Mouse (Mus musculus) left cerebral cortex, postnatal 36 days (tissue): Measurements from ENCODE around the gene Kifc3. TPM values are rescaled to one million over a fixed set of nuclear protein-coding genes. Genes with fewer than 3 reads are reported as not detected.

Experiments
- DNase-seq, 2 experiments: peaks; one replicate each; pipeline ENCODE4 v3.0.0; 2021 to 2022; ENCODE audit warnings: low spot score in 2 of 2, mixed read lengths in 1 of 2
- intact Hi-C: fragments of 180-260 bp; cut with DNase I; formaldehyde crosslinking; loops from one replicate; pipeline ENCODE4 v1.15.1; 2025
- total RNA-seq, 2 experiments: library from RNA; stranded (reverse); gene quantifications; 2 replicates each; pipeline ENCODE4 v1.2.3; 2021

Kifc3 gene
- total RNA-seq, 2 experiments from 2014 or later, result 51.8 to 59.0 TPM

GRCm38 (mm10) chr8:95141026-95141425 lies 61.6 kb downstream of the Kifc3 start:
- no peak for DNase-seq
- intact Hi-C loops, result no loop called here

- intact Hi-C loops, result no loop called here
- no peak for DNase-seq
Observed at GRCm38 (mm10) chr8:95140555-95140954, 62.1 kb downstream of the Kifc3 start.

GRCm38 (mm10) chr8:95139051-95139365 lies 63.6 kb downstream of the Kifc3 start:
- no peak for DNase-seq
- intact Hi-C loops, result loop anchor here (10.0 kb wide), 1 partner anchor 66 kb away; the partner anchor contains the start of gene Kifc3

GRCm38 (mm10) chr8:95138341-95139050 lies 64.1 kb downstream of the Kifc3 start:
- DNase-seq, result no peak
- intact Hi-C loops, result loop anchor here (10.0 kb wide), 1 partner anchor 66 kb away; the partner anchor contains the start of gene Kifc3

- no peak for DNase-seq
- intact Hi-C loops, result loop anchor here (10.0 kb wide), 1 partner anchor 67 kb away; the partner anchor contains the start of gene Kifc3
Observed at GRCm38 (mm10) chr8:95137641-95138098, 64.9 kb downstream of the Kifc3 start.

- intact Hi-C loops, result loop anchor here (10.0 kb wide), 1 partner anchor 68 kb away; the partner anchor contains the start of gene Kifc3
- no peak for DNase-seq
Observed at GRCm38 (mm10) chr8:95137201-95137600, 65.4 kb downstream of the Kifc3 start.

GRCm38 (mm10) chr8:95136218-95136617 lies 66.4 kb downstream of the Kifc3 start:
- no peak for DNase-seq
- intact Hi-C loops, result loop anchor here (10.0 kb wide), 1 partner anchor 69 kb away; the partner anchor contains the start of gene Kifc3

GRCm38 (mm10) chr8:95135242-95135641 lies 67.4 kb downstream of the Kifc3 start:
- intact Hi-C loops, result loop anchor here (10.0 kb wide), 1 partner anchor 70 kb away; the partner anchor contains the start of gene Kifc3
- no peak for DNase-seq

- no peak for DNase-seq
- intact Hi-C loops, result loop anchor here (10.0 kb wide), 1 partner anchor 71 kb away; the partner anchor contains the start of gene Kifc3
Observed at GRCm38 (mm10) chr8:95134186-95134585, 68.4 kb downstream of the Kifc3 start.

GRCm38 (mm10) chr8:95131983-95132382 lies 70.6 kb downstream of the Kifc3 start:
- intact Hi-C loops, result loop anchor here (10.0 kb wide), 1 partner anchor 73 kb away; the partner anchor contains the start of gene Kifc3
- no peak for DNase-seq

- no peak for DNase-seq
- intact Hi-C loops, result loop anchor here (10.0 kb wide), 1 partner anchor 74 kb away; the partner anchor contains the start of gene Kifc3
Observed at GRCm38 (mm10) chr8:95130966-95131537, 71.6 kb downstream of the Kifc3 start.

- intact Hi-C loops, result no loop called here
- DNase-seq, result no peak
Observed at GRCm38 (mm10) chr8:95128750-95129260, 73.8 kb downstream of the Kifc3 start.

GRCm38 (mm10) chr8:95127658-95128057 lies 75.0 kb downstream of the Kifc3 start:
- no peak for DNase-seq
- intact Hi-C loops, result no loop called here

GRCm38 (mm10) chr8:95126497-95126896 lies 76.1 kb downstream of the Kifc3 start:
- no peak for DNase-seq

GRCm38 (mm10) chr8:95123455-95123854 lies 79.2 kb downstream of the Kifc3 start:
- DNase-seq, result no peak
- intact Hi-C loops, result no loop called here

More at GRCm38 (mm10) chr8:95126497-95126896, 76.1 kb downstream of the Kifc3 start:
- intact Hi-C loops, result no loop called here

- intact Hi-C loops, result no loop called here
- no peak for DNase-seq
Observed at GRCm38 (mm10) chr8:95113750-95114149, 88.9 kb downstream of the Kifc3 start.

- no peak for DNase-seq
- intact Hi-C loops, result no loop called here
Observed at GRCm38 (mm10) chr8:95113108-95113507, 89.5 kb downstream of the Kifc3 start.

- intact Hi-C loops, result no loop called here
Observed at GRCm38 (mm10) chr8:95112594-95112993, 90.0 kb downstream of the Kifc3 start.

GRCm38 (mm10) chr8:95107306-95107705 lies 95.3 kb downstream of the Kifc3 start:
- DNase-seq, result no peak
- intact Hi-C loops, result loop anchor here (10.0 kb wide), 2 partner anchors 97 to 217 kb away; partner anchors contain the start of gene Kifc3

More at GRCm38 (mm10) chr8:95112594-95112993, 90.0 kb downstream of the Kifc3 start:
- DNase-seq, result no peak

- intact Hi-C loops, result loop anchor here (10.0 kb wide), 2 partner anchors 103 to 223 kb away; partner anchors contain the start of gene Kifc3
- no peak for DNase-seq
Observed at GRCm38 (mm10) chr8:95101972-95102371, 100.6 kb downstream of the Kifc3 start.
